Mouse (Mus musculus) neural tube, embryonic 11.5 days (tissue): ENCODE measurements around the gene Slit3. TPM values are rescaled to one million over a fixed set of nuclear protein-coding genes. Genes with fewer than 3 reads are reported as not detected.
A peak's percentile ranks its signal among the peaks of the same experiment; 100 is the strongest.

Source experiments
- ATAC-seq: fragments of 200-750 bp; cut with Nextera tagmentation; 2 replicates; pipeline ENCODE4 v1.8.0; 2017; ENCODE audit warnings: moderate number of reproducible peaks, mild to moderate bottlenecking, moderate TSS enrichment, moderate library complexity; ENCODE audit not compliant: insufficient read depth, low FRiP score, low TSS enrichment
- DNase-seq: peaks from one replicate; pipeline ENCODE4 v3.0.0-alpha.2; 2015; ENCODE audit warnings: low spot score
- H3K27ac ChIP-seq: fragments of 300-500 bp; sonication (generic); 2 replicates; pipeline ENCODE4 v1.5.1; 2014; ENCODE audit warnings: low read depth, mild to moderate bottlenecking, low read length
- H3K27me3 ChIP-seq: fragments of 300-500 bp; sonication (generic); 2 replicates; pipeline ENCODE4 v1.6.1; 2014; ENCODE audit warnings: mild to moderate bottlenecking, low read length, mixed read lengths; ENCODE audit not compliant: control insufficient read depth, insufficient read depth
- H3K36me3 ChIP-seq: fragments of 300-500 bp; sonication (generic); 2 replicates; pipeline ENCODE4 v1.6.1; 2014; ENCODE audit warnings: mild to moderate bottlenecking, low read length, moderate library complexity, mixed read lengths; ENCODE audit not compliant: control insufficient read depth, insufficient read depth
- H3K4me1 ChIP-seq: fragments of 300-500 bp; sonication (generic); 2 replicates; pipeline ENCODE4 v1.6.1; 2014; ENCODE audit warnings: low read length, mixed read lengths; ENCODE audit not compliant: control insufficient read depth, insufficient read depth
- H3K4me2 ChIP-seq: fragments of 300-500 bp; sonication (generic); 2 replicates; pipeline ENCODE4 v1.6.1; 2014; ENCODE audit warnings: low read depth, mild to moderate bottlenecking, moderate library complexity
- H3K4me3 ChIP-seq: fragments of 300-500 bp; sonication (generic); 2 replicates; pipeline ENCODE4 v1.5.1; 2014; ENCODE audit warnings: low read depth, low read length
- H3K9ac ChIP-seq: fragments of 300-500 bp; sonication (generic); 2 replicates; pipeline ENCODE4 v1.6.1; 2014; ENCODE audit warnings: mild to moderate bottlenecking, low read length
- H3K9me3 ChIP-seq: fragments of 300-500 bp; sonication (generic); 2 replicates; pipeline ENCODE4 v1.6.1; 2016; ENCODE audit warnings: low read length; ENCODE audit not compliant: control insufficient read depth
- WGBS: fragments of 180-500 bp; shearing (Covaris S2); extraction: QIAGEN DNeasy Blood & Tissue Kit; methylation state at CpG from one replicate; pipeline ENCODE4 v1.1.7; 2014; 5-methylcytosine and 5-hydroxymethylcytosine counted together
- polyA plus RNA-seq: library from polyadenylated mRNA; unstranded; fragments of >200 nt; fragmentation: Nextera tagmentation; extraction: Ambion mirVana; gene quantifications from 2 replicates; pipeline ENCODE4 v1.2.1, GENCODE M21; 2014

Gene Slit3
- polyA plus RNA-seq, 1 experiment from 2014 or later, result 41.3 TPM

- Histone ChIP-seq H3K27ac (no peak overlapping the region), H3K4me3 (no peak overlapping the region), H3K27me3 (no peaks in the 10 kb centered on the region), H3K4me2 (no peak overlapping the region), H3K36me3 (no peaks in the 10 kb centered on the region), H3K9ac (no peak overlapping the region), H3K4me1 (no peaks in the 10 kb centered on the region), H3K9me3 (no peaks in the 10 kb centered on the region)
- no peak for DNase-seq
- WGBS, result 84% methylated on average over 10 of the region's 10 CpGs
- no peak for ATAC-seq
Measured at GRCm38 (mm10) chr11:35651286-35651685, 530.3 kb downstream of the Slit3 start.

- no peak overlapping the region for H3K27ac ChIP-seq
- no peaks in the 10 kb centered on the region for H3K9me3 ChIP-seq
- H3K4me2 ChIP-seq, result no peak overlapping the region
- H3K36me3 ChIP-seq, result no peaks in the 10 kb centered on the region
- H3K27me3 ChIP-seq, result no peaks in the 10 kb centered on the region
- H3K4me3 ChIP-seq, result no peak overlapping the region
- ATAC-seq (no peak), DNase-seq (no peak)
- H3K9ac ChIP-seq, result no peak overlapping the region
- no peaks in the 10 kb centered on the region for H3K4me1 ChIP-seq
Measured at GRCm38 (mm10) chr11:35655836-35656235, 534.8 kb downstream of the Slit3 start.

- no peak overlapping the region for H3K9ac ChIP-seq
- H3K4me1 ChIP-seq, result no peaks in the 10 kb centered on the region
- no peak overlapping the region for H3K4me3 ChIP-seq
- H3K27me3 ChIP-seq, result no peaks in the 10 kb centered on the region
- ATAC-seq, result no peak
- no peaks in the 10 kb centered on the region for H3K9me3 ChIP-seq
- H3K4me2 ChIP-seq, result no peak overlapping the region
- WGBS, result 93% methylated on average over 6 of the region's 6 CpGs
- H3K27ac ChIP-seq, result no peak overlapping the region
- H3K36me3 ChIP-seq, result no peaks in the 10 kb centered on the region
- no peak for DNase-seq
Measured at GRCm38 (mm10) chr11:35657582-35657981, 536.6 kb downstream of the Slit3 start.

GRCm38 (mm10) chr11:35660967-35661366 is 539.9 kb downstream of the Slit3 start:
- H3K36me3 ChIP-seq, result no peaks in the 10 kb centered on the region
- WGBS, result 86% methylated on average over 4 of the region's 4 CpGs
- H3K27ac ChIP-seq, result no peak overlapping the region
- ATAC-seq (no peak), DNase-seq (no peak)
- no peaks in the 10 kb centered on the region for H3K9me3 ChIP-seq
- no peak overlapping the region for H3K4me2 ChIP-seq
- H3K4me3 ChIP-seq, result no peak overlapping the region
- H3K9ac ChIP-seq, result no peak overlapping the region
- H3K27me3 ChIP-seq, result no peaks in the 10 kb centered on the region
- H3K4me1 ChIP-seq, result no peaks in the 10 kb centered on the region

GRCm38 (mm10) chr11:35662945-35663344 is 541.9 kb downstream of the Slit3 start:
- Histone ChIP-seq H3K9ac (no peak overlapping the region), H3K36me3 (no peaks in the 10 kb centered on the region), H3K4me1 (no peaks in the 10 kb centered on the region), H3K9me3 (no peaks in the 10 kb centered on the region), H3K4me2 (no peak overlapping the region), H3K4me3 (no peak overlapping the region), H3K27me3 (no peaks in the 10 kb centered on the region), H3K27ac (no peak overlapping the region)
- ATAC-seq (no peak), DNase-seq (no peak)
- 92% methylated on average over 3 of the region's 3 CpGs for WGBS

- ATAC-seq, result no peak
- no peak overlapping the region for H3K27ac ChIP-seq
- H3K9me3 ChIP-seq, result no peaks in the 10 kb centered on the region
- H3K4me2 ChIP-seq, result no peak overlapping the region
- no peak overlapping the region for H3K9ac ChIP-seq
- no peaks in the 10 kb centered on the region for H3K27me3 ChIP-seq
- H3K36me3 ChIP-seq, result no peaks in the 10 kb centered on the region
- DNase-seq, result no peak
- H3K4me1 ChIP-seq, result no peaks in the 10 kb centered on the region
- WGBS, result 68% methylated on average over 8 of the region's 8 CpGs
- no peak overlapping the region for H3K4me3 ChIP-seq
Measured at GRCm38 (mm10) chr11:35663661-35664060, 542.6 kb downstream of the Slit3 start.

GRCm38 (mm10) chr11:35664991-35665390 is 544.0 kb downstream of the Slit3 start:
- Histone ChIP-seq H3K4me1 (no peaks in the 10 kb centered on the region), H3K27ac (no peak overlapping the region), H3K9me3 (no peaks in the 10 kb centered on the region), H3K36me3 (no peaks in the 10 kb centered on the region), H3K4me2 (no peak overlapping the region), H3K27me3 (no peaks in the 10 kb centered on the region), H3K9ac (no peak overlapping the region), H3K4me3 (no peak overlapping the region)
- ATAC-seq (no peak), DNase-seq (peak; percentile 42)
- 59% methylated on average over 5 of the region's 5 CpGs for WGBS

GRCm38 (mm10) chr11:35667428-35667827 is 546.4 kb downstream of the Slit3 start:
- H3K36me3 ChIP-seq, result no peaks in the 10 kb centered on the region

GRCm38 (mm10) chr11:35668138-35668537 is 547.1 kb downstream of the Slit3 start:
- WGBS, result 50% methylated on average over 3 of the region's 3 CpGs
- no peaks in the 10 kb centered on the region for H3K4me1 ChIP-seq
- DNase-seq (no peak), ATAC-seq (no peak)
- no peak overlapping the region for H3K9ac ChIP-seq
- no peaks in the 10 kb centered on the region for H3K36me3 ChIP-seq
- no peak overlapping the region for H3K4me2 ChIP-seq
- H3K27me3 ChIP-seq, result no peaks in the 10 kb centered on the region
- no peak overlapping the region for H3K27ac ChIP-seq
- H3K4me3 ChIP-seq, result no peak overlapping the region
- no peaks in the 10 kb centered on the region for H3K9me3 ChIP-seq

More at GRCm38 (mm10) chr11:35667428-35667827, 546.4 kb downstream of the Slit3 start:
- H3K27me3 ChIP-seq, result no peaks in the 10 kb centered on the region
- no peak overlapping the region for H3K4me3 ChIP-seq
- WGBS, result 57% methylated on average over 3 of the region's 3 CpGs
- ATAC-seq (no peak), DNase-seq (no peak)
- no peaks in the 10 kb centered on the region for H3K9me3 ChIP-seq
- no peak overlapping the region for H3K27ac ChIP-seq
- no peak overlapping the region for H3K9ac ChIP-seq
- H3K4me2 ChIP-seq, result no peak overlapping the region
- no peaks in the 10 kb centered on the region for H3K4me1 ChIP-seq
